Mouse (Mus musculus) embryonic facial prominence, embryonic 11.5 days (tissue): Measurements from ENCODE around the gene Zscan10. TPM values are rescaled to one million over a fixed set of nuclear protein-coding genes. Genes with fewer than 3 reads are reported as not detected.
"Not testable (repeated sequence)": the region's sequence is repeated elsewhere in the genome, so short reads cannot be mapped to it uniquely, and the experiment has no call there.

Experiments
- ATAC-seq: fragments of 200-750 bp; cut with Nextera tagmentation; replicated peaks from 2 replicates; pipeline ENCODE4 v1.8.0; 2017; ENCODE audit warnings: low read depth; ENCODE audit not compliant: insufficient number of reproducible peaks, low FRiP score, low TSS enrichment
- DNase-seq: peaks from one replicate; pipeline ENCODE4 v3.0.0-alpha.2; 2015; ENCODE audit warnings: low spot score
- H3K27ac ChIP-seq: fragments of 300-500 bp; sonication (generic); replicated peaks from 2 replicates; pipeline ENCODE4 v1.5.1; 2014; ENCODE audit warnings: mild to moderate bottlenecking, low read depth, low read length, control low read depth
- H3K27me3 ChIP-seq: fragments of 300-500 bp; sonication (generic); 2 replicates; pipeline ENCODE4 v1.6.1; 2014; ENCODE audit warnings: mild to moderate bottlenecking, low read length, moderate library complexity, mixed read lengths; ENCODE audit not compliant: control insufficient read depth, insufficient read depth
- H3K36me3 ChIP-seq: fragments of 300-500 bp; sonication (generic); replicated peaks from 2 replicates; pipeline ENCODE4 v1.6.1; 2014; ENCODE audit warnings: low read depth, mild to moderate bottlenecking, low read length, moderate library complexity, mixed read lengths; ENCODE audit not compliant: control insufficient read depth, insufficient read depth
- H3K4me1 ChIP-seq: fragments of 300-500 bp; sonication (generic); 2 replicates; pipeline ENCODE4 v1.6.1; 2014; ENCODE audit warnings: low read length, mixed read lengths; ENCODE audit not compliant: control insufficient read depth, insufficient read depth
- H3K4me2 ChIP-seq: fragments of 300-500 bp; sonication (generic); 2 replicates; pipeline ENCODE4 v1.6.1; 2014; ENCODE audit warnings: low read depth, mild to moderate bottlenecking, control low read depth, low read length, moderate library complexity
- H3K4me3 ChIP-seq: fragments of 300-500 bp; sonication (generic); 2 replicates; pipeline ENCODE4 v1.5.1; 2014; ENCODE audit warnings: low read depth, low read length, control low read depth
- H3K9ac ChIP-seq: fragments of 300-500 bp; sonication (generic); replicated peaks from 2 replicates; pipeline ENCODE4 v1.6.1; 2014; ENCODE audit warnings: mild to moderate bottlenecking, control low read depth, low read length
- H3K9me3 ChIP-seq: fragments of 300-500 bp; sonication (generic); replicated peaks from 2 replicates; pipeline ENCODE4 v1.6.1; 2016; ENCODE audit warnings: mild to moderate bottlenecking, low read length, inconsistent platforms, mixed read lengths; ENCODE audit not compliant: control insufficient read depth
- WGBS: fragments of 180-500 bp; shearing (Covaris S2); extraction: QIAGEN DNeasy Blood & Tissue Kit; methylation state at CpG from one replicate; pipeline ENCODE4 v1.1.7; 2014; 5-methylcytosine and 5-hydroxymethylcytosine counted together
- polyA plus RNA-seq: library from polyadenylated mRNA; unstranded; fragments of >200 nt; fragmentation: Nextera tagmentation; extraction: Ambion mirVana; gene quantifications from 2 replicates; pipeline ENCODE4 v1.2.1, GENCODE M21; 2014

The Zscan10 gene
- polyA plus RNA-seq, 1 experiment from 2014 or later: 0.28 TPM

- 13% methylated on average over 13 of the region's 13 CpGs for WGBS
- H3K27me3 ChIP-seq: no peaks in the 10 kb centered on the region
- peak overlapping the region; percentile 45 for H3K4me3 ChIP-seq
- ATAC-seq (peak; percentile 71), DNase-seq (no peak)
- H3K4me2 ChIP-seq: peak overlapping the region; percentile 75
- H3K4me1 ChIP-seq: no peaks in the 10 kb centered on the region
- H3K27ac ChIP-seq: peak overlapping the region; percentile 64; the same call in 1 of the 2 replicates
- peak overlapping the region; percentile 74 for H3K9ac ChIP-seq
- no peaks in the 10 kb centered on the region for H3K36me3 ChIP-seq
- H3K9me3 ChIP-seq: no peaks in the 10 kb centered on the region
Measured at GRCm38 (mm10) chr17:23592926-23593300, 7.7 kb upstream of the Zscan10 start.

GRCm38 (mm10) chr17:23595139-23595538 lies 5.5 kb upstream of the Zscan10 start:
- not testable (repeated sequence) for H3K27me3 ChIP-seq, H3K27ac ChIP-seq, ATAC-seq, H3K36me3 ChIP-seq, DNase-seq, H3K9me3 ChIP-seq, H3K9ac ChIP-seq, H3K4me1 ChIP-seq, H3K4me2 ChIP-seq, H3K4me3 ChIP-seq
- 79% methylated on average over 4 of the region's 4 CpGs for WGBS

- no peaks in the 10 kb centered on the region for H3K27me3 ChIP-seq
- H3K9ac ChIP-seq: peak within 1 kb of the TSS; percentile 64
- peak; percentile 96 for ATAC-seq
- no peaks in the 10 kb centered on the region for H3K9me3 ChIP-seq
- no peaks in the 10 kb centered on the region for H3K4me1 ChIP-seq
- WGBS: 7% methylated on average over 31 of the region's 31 CpGs
- peak within 1 kb of the TSS; percentile 72 for H3K4me2 ChIP-seq
- peak; percentile 94 for DNase-seq
- peak within 1 kb of the TSS; percentile 37 for H3K4me3 ChIP-seq
- H3K36me3 ChIP-seq: no peaks in the 10 kb centered on the region
- peak within 1 kb of the TSS; percentile 79 for H3K27ac ChIP-seq
Measured at GRCm38 (mm10) chr17:23598582-23599552, 1.8 kb upstream of the Zscan10 start, which contains the start of gene Zfp13. Gene Zfp13, minus strand, starts transcription at chr17:23599487.

GRCm38 (mm10) chr17:23599605-23600063 lies 1.0 kb upstream of the Zscan10 start:
- 39% methylated on average over 7 of the region's 7 CpGs for WGBS
- H3K36me3 ChIP-seq: no peaks in the 10 kb centered on the region
- H3K9ac ChIP-seq: peak overlapping the region; percentile 64
- ATAC-seq (no peak), DNase-seq (peak; percentile 30)
- peak overlapping the region; percentile 79 for H3K27ac ChIP-seq
- peak overlapping the region; percentile 72 for H3K4me2 ChIP-seq
- H3K9me3 ChIP-seq: no peaks in the 10 kb centered on the region
- H3K4me3 ChIP-seq: peak overlapping the region; percentile 37
- no peaks in the 10 kb centered on the region for H3K4me1 ChIP-seq
- no peaks in the 10 kb centered on the region for H3K27me3 ChIP-seq

- Histone ChIP-seq H3K9ac (no peak overlapping the region), H3K27ac (no peak overlapping the region), H3K4me2 (no peak overlapping the region), H3K36me3 (no peaks in the 10 kb centered on the region), H3K9me3 (no peaks in the 10 kb centered on the region), H3K4me1 (no peaks in the 10 kb centered on the region), H3K4me3 (no peak overlapping the region), H3K27me3 (no peaks in the 10 kb centered on the region)
- WGBS: 35% methylated on average over 10 of the region's 10 CpGs
- ATAC-seq: no peak
- peak; percentile 47 for DNase-seq
Measured at GRCm38 (mm10) chr17:23601836-23602585, 1.4 kb downstream of the Zscan10 start.

- Histone ChIP-seq H3K27me3 (no peaks in the 10 kb centered on the region), H3K36me3 (no peaks in the 10 kb centered on the region), H3K9ac (no peak overlapping the region), H3K4me1 (no peaks in the 10 kb centered on the region), H3K4me2 (no peak overlapping the region), H3K27ac (no peak overlapping the region), H3K4me3 (no peak overlapping the region), H3K9me3 (no peaks in the 10 kb centered on the region)
- DNase-seq (no peak), ATAC-seq (no peak)
- 14% methylated on average over 8 of the region's 8 CpGs for WGBS
Measured at GRCm38 (mm10) chr17:23603077-23603476, 2.4 kb downstream of the Zscan10 start.

GRCm38 (mm10) chr17:23603542-23603941 lies 2.9 kb downstream of the Zscan10 start:
- Histone ChIP-seq H3K27ac (no peak overlapping the region), H3K4me3 (no peak overlapping the region), H3K9ac (no peak overlapping the region), H3K4me1 (no peaks in the 10 kb centered on the region), H3K27me3 (no peaks in the 10 kb centered on the region), H3K9me3 (no peaks in the 10 kb centered on the region), H3K4me2 (no peak overlapping the region), H3K36me3 (no peaks in the 10 kb centered on the region)
- 49% methylated on average over 2 of the region's 2 CpGs for WGBS
- peak; percentile 59 for DNase-seq
- ATAC-seq: no peak
